Mouse (Mus musculus): Measurements from ENCODE around the gene Ttc25.

Ttc25 gene

DNA sequence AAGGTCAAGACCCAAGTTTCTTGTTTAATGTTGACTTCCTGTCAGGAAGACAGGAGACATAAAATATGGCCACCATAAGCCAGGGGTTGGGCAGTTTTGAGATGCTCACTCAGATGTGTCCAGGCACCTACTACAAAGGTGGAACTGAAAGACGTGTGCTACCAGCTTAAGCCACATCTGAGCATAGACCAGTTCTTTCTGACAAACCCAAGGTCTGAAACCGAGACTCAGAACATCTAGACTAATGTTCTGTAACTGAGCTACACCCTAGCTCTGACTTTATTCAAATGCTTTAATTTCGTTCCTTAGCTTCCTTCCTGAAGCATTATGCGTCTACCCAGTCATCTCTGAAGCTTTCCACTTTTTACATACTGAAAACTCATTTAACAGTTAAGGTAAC lies 52.7 kb downstream of the Ttc25 start:
- CTCF ChIA-PET: no interaction called here
- POLR2A ChIA-PET: interaction anchor here in 2 of 4 experiments (0.6 to 8.3 kb wide), 6 partner anchors 10 to 278 kb away, joined by 3 to 107 read pairs (median 4); partner anchors contain the start of genes Acly (in 1 of the 2), Dnajc7 (in 1 of the 2), Eif1 (in 1 of the 2) and Jup (in 1 of the 2)

- POLR2A ChIA-PET: interaction anchor here in 3 of 4 experiments (0.6 to 4.1 kb wide), 19 partner anchors 9 to 185 kb away, joined by 3 to 34 read pairs (median 4); partner anchors contain the start of genes Acly (in 1 of the 3), Dhx58 (in 1 of the 3), Nkiras2 (in 1 of the 3) and Ttc25 (in 1 of the 3)
- CTCF ChIA-PET: interaction anchor here in 1 of 4 experiments (0.5 to 2.5 kb wide), 2 partner anchors 26 to 436 kb away, joined by 4 to 5 read pairs; no protein-coding TSS in a partner anchor
These were observed 56.0 kb downstream of the Ttc25 start for GRCm38 (mm10) chr11:100601372-100601771.

DNA sequence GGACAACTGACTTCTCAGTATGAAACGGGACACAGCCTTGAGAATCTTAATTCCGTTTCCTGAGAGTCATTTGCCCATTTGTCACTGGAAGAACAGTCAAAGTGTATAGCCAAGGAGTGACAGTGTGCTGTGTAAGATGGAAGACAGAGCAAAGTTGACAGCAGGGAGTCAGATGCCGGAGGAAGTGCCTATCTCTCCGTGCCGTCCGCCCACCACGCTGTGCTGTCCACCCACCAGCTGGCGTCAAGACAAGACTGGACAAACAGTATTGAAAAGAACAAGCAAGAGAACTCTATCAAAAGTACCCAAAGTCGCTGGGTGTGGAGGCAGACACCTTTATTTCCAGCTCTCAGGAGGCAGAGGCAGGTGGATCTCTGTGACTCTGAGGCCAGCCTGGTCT lies 57.7 kb downstream of the Ttc25 start:
- CTCF ChIA-PET: interaction anchor here in 2 of 4 experiments (1.8 to 2.5 kb wide), 2 partner anchors 24 kb away, joined by 5 to 6 read pairs; no protein-coding TSS in a partner anchor
- POLR2A ChIA-PET: interaction anchor here in 3 of 4 experiments (1.1 to 10.7 kb wide), 10 partner anchors 9 to 173 kb away, joined by 3 to 107 read pairs (median 9); partner anchors contain the start of genes Dnajc7 (in 1 of the 3) and Nkiras2 (in 1 of the 3)

DNA sequence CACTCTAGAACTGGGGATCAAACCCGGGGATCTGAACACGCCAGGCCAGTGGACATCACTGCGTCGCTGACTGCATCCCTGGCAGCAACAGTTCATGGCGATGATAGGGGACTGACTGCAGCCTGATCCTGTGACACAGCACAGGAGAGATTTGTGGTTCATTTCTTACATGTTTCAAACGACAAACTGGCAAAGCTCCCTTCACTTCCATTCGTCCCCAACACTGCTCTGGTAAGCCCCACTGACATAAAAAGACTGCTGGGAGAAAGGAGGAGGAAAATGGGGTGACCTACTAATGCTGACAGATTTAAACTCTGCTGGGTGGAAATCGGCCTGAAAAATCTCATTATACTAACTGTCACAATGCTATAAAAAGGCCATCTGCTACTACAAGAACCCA lies 58.4 kb downstream of the Ttc25 start:
- ChIA-PET CTCF (interaction anchor here in 2 of 4 experiments (0.7 to 1.8 kb wide), 3 partner anchors 16 to 23 kb away, joined by 3 to 6 read pairs (median 3); partner anchors contain the start of gene Dnajc7 (in 1 of the 2)), POLR2A (interaction anchor here in 3 of 4 experiments (1.1 to 10.7 kb wide), 12 partner anchors 9 to 174 kb away, joined by 3 to 107 read pairs (median 6); partner anchors contain the start of genes Dnajc7 (in 2 of the 3), Nkiras2 (in 2 of the 3) and Rab5c (in 1 of the 3))

DNA sequence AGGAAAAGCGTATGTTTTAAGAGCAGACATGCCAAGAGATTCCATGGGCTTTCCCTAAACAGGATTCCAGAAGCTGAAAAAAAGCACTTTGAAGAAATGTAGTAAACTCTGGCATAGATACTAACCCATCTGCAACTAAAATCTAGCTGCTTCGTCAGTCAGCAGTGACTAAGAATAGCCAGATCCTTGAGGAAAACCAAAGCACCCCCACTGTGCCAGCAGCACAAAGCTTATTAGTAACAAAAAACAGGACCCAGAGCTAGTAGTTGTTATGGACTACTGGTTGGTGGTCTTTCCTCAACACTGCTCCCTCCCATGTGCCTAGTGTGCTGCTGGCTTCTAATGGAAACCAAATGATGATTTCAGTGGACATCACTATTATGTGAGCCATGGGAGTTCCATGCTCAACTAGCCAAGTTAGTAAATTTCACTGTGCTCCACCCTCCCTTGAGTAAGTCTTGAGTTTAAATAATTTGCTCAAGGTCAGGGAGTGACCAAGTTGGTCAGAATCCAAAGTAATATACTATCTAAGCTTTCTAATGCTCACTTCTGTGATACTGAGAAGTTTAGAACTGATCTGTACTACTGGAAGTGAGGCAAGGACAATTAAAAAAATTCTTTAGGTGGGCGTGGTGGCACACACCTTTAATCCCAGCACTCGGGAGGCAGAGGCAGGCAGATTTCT lies 59.1 kb downstream of the Ttc25 start:
- CTCF ChIA-PET: interaction anchor here (0.7 to 1.8 kb wide), 9 partner anchors 12 to 623 kb away, joined by 3 to 7 read pairs (median 4); partner anchors contain the start of gene Dnajc7 (in 1 of the 4)
- POLR2A ChIA-PET: interaction anchor here (0.6 to 10.7 kb wide), 23 partner anchors 9 to 655 kb away, joined by 3 to 107 read pairs (median 5); partner anchors contain the start of genes Dnajc7 (in 3 of the 4), Nkiras2 (in 3 of the 4), Acly (in 2 of the 4) and Rab5c (in 1 of the 4)

DNA sequence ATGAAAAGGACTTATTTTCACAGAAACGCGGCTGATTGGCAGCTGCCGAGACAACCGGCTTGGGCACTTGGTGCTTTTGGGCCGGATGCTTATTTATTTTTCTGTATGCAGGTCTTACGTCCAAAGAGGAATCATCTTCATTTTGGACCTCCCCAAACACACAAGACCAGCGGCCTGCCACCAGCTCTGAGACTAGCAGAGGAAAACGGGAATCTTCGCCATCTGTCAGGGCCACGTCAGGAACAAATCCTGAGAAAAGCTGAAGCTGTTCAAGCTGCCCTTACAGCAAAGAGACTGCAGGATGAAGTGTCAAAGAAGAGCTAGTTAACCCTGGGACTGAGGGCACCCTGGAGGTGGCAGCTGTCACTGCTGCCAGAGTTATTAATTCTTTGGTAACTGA lies 60.0 kb downstream of the Ttc25 start:
- POLR2A ChIA-PET: interaction anchor here (0.5 to 10.7 kb wide), 23 partner anchors 8 to 133 kb away, joined by 3 to 107 read pairs (median 4); partner anchors contain the start of genes Acly (in 3 of the 4), Dnajc7 (in 3 of the 4), Nkiras2 (in 3 of the 4) and Rab5c (in 1 of the 4)
- CTCF ChIA-PET: interaction anchor here in 3 of 4 experiments (0.6 to 1.7 kb wide), 6 partner anchors 14 to 89 kb away, joined by 3 to 5 read pairs (median 4); partner anchors contain the start of gene Dnajc7 (in 2 of the 3)

GRCm38 (mm10) chr11:100607121-100607520 lies 61.7 kb downstream of the Ttc25 start:
- POLR2A ChIA-PET: interaction anchor here (0.6 to 10.7 kb wide), 20 partner anchors 8 to 224 kb away, joined by 3 to 107 read pairs (median 3); partner anchors contain the start of genes Dnajc7 (in 2 of the 4), Nkiras2 (in 2 of the 4), Acly (in 1 of the 4) and Dhx58 (in 1 of the 4)
- CTCF ChIA-PET: interaction anchor here in 3 of 4 experiments (0.6 kb wide), 5 partner anchors 12 to 450 kb away, joined by 3 to 7 read pairs (median 3); partner anchors contain the start of genes Klhl11 (in 1 of the 3), Nkiras2 (in 1 of the 3) and Stat3 (in 1 of the 3)

- POLR2A ChIA-PET: interaction anchor here in 3 of 4 experiments (1.0 to 10.7 kb wide), 11 partner anchors 9 to 98 kb away, joined by 3 to 107 read pairs (median 4); partner anchors contain the start of genes Dnajc7 (in 2 of the 3), Nkiras2 (in 2 of the 3), Acly (in 1 of the 3) and Cnp (in 1 of the 3)
- CTCF ChIA-PET: interaction anchor here in 1 of 4 experiments (0.8 kb wide), 1 partner anchor 37 kb away, joined by 3 read pairs; no protein-coding TSS in a partner anchor
These were observed 63.4 kb downstream of the Ttc25 start for GRCm38 (mm10) chr11:100608796-100609195.

DNA sequence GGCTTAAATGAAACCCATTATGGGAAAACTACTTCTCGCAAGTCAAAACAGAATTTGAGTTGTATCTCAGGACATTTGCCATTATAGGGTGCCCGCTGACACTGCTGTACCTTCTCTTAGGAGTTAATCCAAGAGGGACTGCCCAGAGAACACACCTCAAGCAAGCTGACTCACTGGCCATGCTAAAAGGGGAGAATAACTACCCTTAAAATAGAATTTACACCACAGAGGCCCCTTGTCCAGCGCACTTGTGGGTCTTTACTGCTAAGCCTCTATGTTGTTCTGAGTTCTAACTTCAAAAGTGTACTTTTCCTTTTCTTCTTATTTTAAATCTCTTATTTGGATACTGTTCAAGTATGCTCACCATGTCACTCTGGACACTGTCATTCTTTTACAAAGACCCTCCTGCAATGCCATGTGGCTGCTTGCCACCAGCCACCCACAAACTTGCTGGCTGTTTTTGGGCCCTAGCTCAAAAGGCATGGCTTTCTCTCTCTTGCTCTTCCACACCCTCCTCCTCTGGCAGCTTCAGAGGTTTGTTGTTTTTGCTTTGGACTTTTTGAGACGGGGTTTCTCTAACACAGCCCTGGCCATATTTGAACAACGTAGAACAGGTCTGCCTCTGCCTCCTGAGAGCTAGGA lies 64.1 kb downstream of the Ttc25 start:
- CTCF ChIA-PET: interaction anchor here in 1 of 4 experiments (1.2 kb wide), 1 partner anchor 13 kb away, joined by 3 read pairs; no protein-coding TSS in a partner anchor
- POLR2A ChIA-PET: interaction anchor here in 2 of 4 experiments (0.6 to 10.7 kb wide), 13 partner anchors 8 to 89 kb away, joined by 3 to 107 read pairs (median 6); partner anchors contain the start of genes Dnajc7 (in 2 of the 2), Nkiras2 (in 2 of the 2), Acly (in 1 of the 2) and Cnp (in 1 of the 2)

DNA sequence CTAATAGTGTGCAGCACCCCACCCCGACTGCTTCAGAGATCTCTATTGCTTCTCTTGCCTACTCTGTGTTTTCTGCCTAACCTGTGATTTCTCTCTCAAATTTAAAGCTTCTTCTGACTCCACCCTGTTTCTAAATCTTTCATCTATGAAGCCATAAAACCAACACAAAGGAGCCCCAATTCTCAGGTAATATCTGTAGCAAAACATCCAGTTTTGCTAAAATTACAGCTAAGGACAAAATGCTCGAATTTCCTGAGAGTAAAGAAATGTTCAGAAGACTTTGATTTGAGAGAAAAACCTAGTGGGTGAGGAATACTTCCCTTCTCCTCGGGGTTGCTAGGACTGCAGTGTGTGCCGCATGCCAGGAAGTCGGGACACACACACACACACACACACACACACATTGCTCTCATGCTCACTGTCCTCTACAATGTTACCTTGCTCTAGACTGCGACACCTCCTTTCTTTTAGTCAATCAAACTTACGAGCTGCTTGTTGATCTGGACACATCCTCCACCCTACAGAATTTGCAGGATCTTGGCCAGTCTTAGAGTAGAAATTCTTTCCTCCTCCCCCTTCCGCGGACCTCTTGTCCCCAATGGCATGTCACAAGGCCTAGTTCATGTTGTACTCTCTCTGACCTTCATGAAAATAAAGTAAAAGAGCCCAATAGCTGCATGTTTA lies 64.7 kb downstream of the Ttc25 start:
- ChIA-PET CTCF (interaction anchor here in 3 of 4 experiments (0.5 to 1.2 kb wide), 3 partner anchors 8 to 12 kb away, joined by 3 to 6 read pairs (median 3); partner anchors contain the start of genes Dnajc7 (in 1 of the 3) and Nkiras2 (in 1 of the 3)), POLR2A (interaction anchor here in 2 of 4 experiments (0.6 to 10.7 kb wide), 13 partner anchors 7 to 125 kb away, joined by 3 to 107 read pairs (median 6); partner anchors contain the start of genes Dnajc7 (in 2 of the 2), Nkiras2 (in 2 of the 2), Acly (in 1 of the 2) and Cnp (in 1 of the 2))

- ChIA-PET POLR2A (interaction anchor here (0.6 to 10.7 kb wide), 28 partner anchors 6 to 1191 kb away, joined by 3 to 107 read pairs (median 4); partner anchors contain the start of genes Acly (in 3 of the 4), Dnajc7 (in 2 of the 4), Nkiras2 (in 2 of the 4) and Ghdc (in 1 of the 4)), CTCF (interaction anchor here in 3 of 4 experiments (0.5 to 2.5 kb wide), 12 partner anchors 12 to 715 kb away, joined by 3 to 9 read pairs (median 4); partner anchors contain the start of gene Hspb9 (in 1 of the 3))
These were observed 66.2 kb downstream of the Ttc25 start for GRCm38 (mm10) chr11:100611627-100612026.

DNA sequence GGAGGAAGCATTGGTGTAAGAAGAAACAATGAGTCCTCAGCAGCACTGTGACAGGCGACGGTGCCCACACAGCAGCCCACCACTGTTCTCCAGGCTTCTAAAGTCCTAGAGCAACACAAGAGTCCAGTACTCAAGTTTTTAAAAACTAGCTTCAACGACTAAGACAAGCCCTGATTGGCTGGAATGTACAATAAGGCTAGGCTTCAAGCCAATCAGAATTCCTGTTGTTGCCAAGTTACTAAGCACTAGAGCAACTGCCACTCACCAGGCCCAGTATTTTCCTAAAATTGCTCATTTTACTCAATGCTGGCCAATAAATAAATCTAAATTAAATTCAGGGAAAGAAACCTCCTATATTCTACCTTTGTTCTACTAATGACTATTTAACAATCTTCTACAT lies 67.8 kb downstream of the Ttc25 start:
- ChIA-PET POLR2A (interaction anchor here in 3 of 4 experiments (0.5 to 10.7 kb wide), 21 partner anchors 8 to 564 kb away, joined by 3 to 107 read pairs (median 3); partner anchors contain the start of genes Acly (in 2 of the 3), Jup (in 1 of the 3) and Stat3 (in 1 of the 3)), CTCF (interaction anchor here in 1 of 4 experiments (1.7 to 2.5 kb wide), 2 partner anchors 10 to 14 kb away, joined by 5 to 8 read pairs; no protein-coding TSS in a partner anchor)

DNA sequence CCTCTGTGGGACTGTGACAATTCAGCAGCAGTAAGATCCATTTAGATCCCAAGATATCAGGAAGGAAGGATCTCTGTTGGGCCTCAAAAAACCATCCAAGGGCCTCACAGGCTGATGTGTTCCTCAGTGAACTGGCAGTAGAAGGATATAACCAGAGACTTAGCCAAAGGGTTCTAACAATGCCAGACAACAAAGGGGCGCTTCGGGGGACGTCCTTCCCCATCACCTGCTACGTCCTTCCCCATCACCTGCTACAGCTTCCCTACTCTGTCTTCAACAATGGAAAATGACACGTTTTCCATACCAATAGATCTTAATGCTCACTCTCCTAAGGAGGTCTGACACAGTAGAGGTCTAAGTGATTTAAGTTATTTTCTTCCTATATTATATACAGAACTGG lies 70.9 kb downstream of the Ttc25 start:
- ChIA-PET POLR2A (interaction anchor here in 3 of 4 experiments (0.5 to 6.5 kb wide), 16 partner anchors 9 to 637 kb away, joined by 3 to 97 read pairs (median 5); partner anchors contain the start of gene Acly (in 1 of the 3)), CTCF (no interaction called here)

DNA sequence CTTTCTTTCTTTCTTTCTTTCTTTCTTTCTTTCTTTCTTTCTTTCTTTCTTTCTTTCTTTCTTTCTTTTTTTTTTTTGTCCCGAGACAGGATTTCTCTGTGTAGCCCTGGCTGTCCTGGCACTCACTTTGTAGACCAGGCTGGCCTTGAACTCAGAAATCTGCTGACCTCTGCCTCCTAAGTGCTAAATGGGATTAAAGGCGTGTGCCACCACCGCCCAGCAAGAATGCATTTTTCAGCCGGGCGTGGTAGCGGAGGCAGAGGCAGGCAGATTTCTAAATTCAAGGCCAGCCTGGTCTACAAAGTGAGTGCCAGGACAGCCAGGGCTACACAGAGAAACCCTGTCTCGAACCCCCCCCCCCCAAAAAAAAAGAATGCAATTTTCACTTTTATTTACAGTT lies 71.4 kb downstream of the Ttc25 start:
- ChIA-PET POLR2A (interaction anchor here (0.5 to 6.5 kb wide), 20 partner anchors 9 to 1841 kb away, joined by 3 to 97 read pairs (median 4); partner anchors contain the start of genes Acly (in 1 of the 4) and Rab5c (in 1 of the 4)), CTCF (interaction anchor here in 2 of 4 experiments (0.6 to 1.3 kb wide), 2 partner anchors 9 to 633 kb away, joined by 3 to 4 read pairs; no protein-coding TSS in a partner anchor)

DNA sequence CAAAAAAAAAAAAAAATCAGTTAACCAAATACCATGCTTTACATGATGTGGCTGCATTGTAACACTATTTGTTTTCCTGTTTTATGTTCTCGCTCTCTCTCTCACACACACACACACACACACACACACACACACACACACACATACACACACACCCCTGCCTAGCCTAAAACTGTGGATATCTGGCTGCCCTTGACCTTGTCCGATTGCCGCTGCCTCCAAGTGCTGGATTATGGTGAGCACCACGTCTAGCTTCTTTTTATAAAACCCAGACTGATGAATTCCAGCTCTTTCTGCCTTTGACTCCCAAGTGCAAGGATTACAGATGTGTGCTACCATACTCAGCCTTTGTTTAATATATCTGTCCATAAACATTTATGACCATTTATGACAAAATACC lies 72.1 kb downstream of the Ttc25 start:
- ChIA-PET POLR2A (interaction anchor here (0.7 to 6.5 kb wide), 27 partner anchors 9 to 1841 kb away, joined by 3 to 97 read pairs (median 5); partner anchors contain the start of genes Acly (in 2 of the 4), Eif1 (in 1 of the 4), Jup (in 1 of the 4) and P3h4 (in 1 of the 4)), CTCF (interaction anchor here in 2 of 4 experiments (0.6 to 1.3 kb wide), 4 partner anchors 9 to 633 kb away, joined by 3 to 6 read pairs (median 4); no protein-coding TSS in a partner anchor)

Data from embryonic stem cell, embryonic (primary cell).